Mouse (Mus musculus): ENCODE measurements around the gene Ebp. TPM values are rescaled to one million over a fixed set of nuclear protein-coding genes. Genes with fewer than 3 reads are reported as not detected.

Ebp gene
- total RNA-seq, 1 experiment from 2014 or later, result 59.0 TPM

DNA sequence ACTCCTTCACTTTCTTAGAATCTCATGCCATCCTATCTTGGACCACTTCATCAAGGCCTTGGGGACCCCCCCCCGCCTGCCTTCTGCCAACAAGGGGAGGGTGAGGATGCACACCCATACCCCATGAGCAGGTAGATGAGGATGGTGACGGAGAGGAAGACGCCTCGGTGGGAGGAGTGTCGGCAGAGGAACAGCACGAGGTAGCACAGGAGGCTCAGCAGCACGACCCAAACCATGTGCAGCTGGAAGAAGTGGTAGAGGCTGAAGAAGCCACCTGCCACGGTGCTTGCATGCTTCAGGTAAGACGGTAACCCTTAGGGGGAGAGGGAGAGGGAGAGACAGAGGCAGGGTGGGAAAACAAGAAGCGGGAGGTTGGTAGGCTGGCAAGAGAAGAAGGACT lies 10.8 kb upstream of the Ebp start:
- no peak for ATAC-seq (replicated peaks in 1 of 2; ENCODE audit: insufficient read depth in 1 of 2, low FRiP score in 2 of 2, low TSS enrichment in 1 of 2, low read depth in 1 of 2, poor library complexity in 2 of 2, severe bottlenecking in 2 of 2)

DNA sequence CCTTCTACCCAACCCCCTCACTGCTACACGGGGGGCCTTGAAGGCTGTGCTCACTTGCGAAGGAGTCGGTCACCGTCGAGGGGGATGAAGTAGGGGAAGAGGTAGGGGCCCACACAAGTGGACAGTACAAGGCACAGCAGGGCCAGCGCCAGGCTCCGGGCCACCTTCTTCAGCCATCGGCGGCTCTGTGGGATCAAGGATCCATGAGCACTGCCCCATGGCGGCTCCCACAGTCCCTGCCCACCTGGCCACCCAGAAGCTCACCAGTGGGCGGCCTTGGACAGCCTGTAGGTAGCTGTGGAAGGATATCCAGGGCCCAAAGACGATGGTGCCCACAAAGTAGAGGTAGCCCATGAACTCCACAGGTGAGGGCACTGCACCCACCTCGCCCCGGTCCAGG lies 9.8 kb upstream of the Ebp start:
- ATAC-seq (replicated peaks in 1 of 2; ENCODE audit: insufficient read depth in 1 of 2, low FRiP score in 2 of 2, low TSS enrichment in 1 of 2, low read depth in 1 of 2, poor library complexity in 2 of 2, severe bottlenecking in 2 of 2), result no peak

- ATAC-seq (replicated peaks in 1 of 2; ENCODE audit: insufficient read depth in 1 of 2, low FRiP score in 2 of 2, low TSS enrichment in 1 of 2, low read depth in 1 of 2, poor library complexity in 2 of 2, severe bottlenecking in 2 of 2), result peak; percentile 97 to 100
Observed at GRCm38 (mm10) chrX:8192640-8193418, 483 bp downstream of the Ebp start.

GRCm38 (mm10) chrX:8192126-8192639 lies 1.1 kb downstream of the Ebp start:
- peak; percentile 5 to 49; a peak in 2 of 4 replicates for ATAC-seq (replicated peaks in 1 of 2; ENCODE audit: insufficient read depth in 1 of 2, low FRiP score in 2 of 2, low TSS enrichment in 1 of 2, low read depth in 1 of 2, poor library complexity in 2 of 2, severe bottlenecking in 2 of 2)

- no peak for ATAC-seq (replicated peaks in 1 of 2; ENCODE audit: insufficient read depth in 1 of 2, low FRiP score in 2 of 2, low TSS enrichment in 1 of 2, low read depth in 1 of 2, poor library complexity in 2 of 2, severe bottlenecking in 2 of 2)
Observed at GRCm38 (mm10) chrX:8182871-8183540, 10.3 kb downstream of the Ebp start.

- ATAC-seq (replicated peaks in 1 of 2; ENCODE audit: insufficient read depth in 1 of 2, low FRiP score in 2 of 2, low TSS enrichment in 1 of 2, low read depth in 1 of 2, poor library complexity in 2 of 2, severe bottlenecking in 2 of 2), result no peak
Observed at GRCm38 (mm10) chrX:8179646-8180045, 13.7 kb downstream of the Ebp start.

DNA sequence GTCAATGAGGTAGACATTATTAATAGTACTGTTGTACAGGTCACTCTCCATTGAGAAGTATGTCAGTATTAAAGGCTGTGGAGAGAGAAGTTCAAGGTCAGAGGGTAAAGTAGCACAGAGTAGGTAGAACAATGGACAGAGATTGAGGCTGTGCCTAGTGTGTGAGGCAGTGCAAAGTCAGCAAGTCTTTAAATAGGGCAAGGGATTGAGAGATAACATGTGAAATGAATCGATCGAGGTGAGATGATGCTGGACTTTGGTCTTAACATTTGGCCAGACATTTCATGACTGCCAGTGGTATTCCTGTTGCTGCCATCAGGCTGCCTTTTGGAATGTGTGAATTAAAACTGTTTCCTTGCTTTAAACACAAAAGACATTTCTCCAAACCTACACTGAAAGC lies 14.4 kb downstream of the Ebp start:
- no peak for ATAC-seq (replicated peaks in 1 of 2; ENCODE audit: insufficient read depth in 1 of 2, low FRiP score in 2 of 2, low TSS enrichment in 1 of 2, low read depth in 1 of 2, poor library complexity in 2 of 2, severe bottlenecking in 2 of 2)

- ATAC-seq (replicated peaks in 1 of 2; ENCODE audit: insufficient read depth in 1 of 2, low FRiP score in 2 of 2, low TSS enrichment in 1 of 2, low read depth in 1 of 2, poor library complexity in 2 of 2, severe bottlenecking in 2 of 2), result peak; percentile 83 to 93
Observed at GRCm38 (mm10) chrX:8175504-8176385, 17.6 kb downstream of the Ebp start, which contains the start of gene Tbc1d25. TSS of gene Tbc1d25 (minus strand) at chrX:8176181.

GRCm38 (mm10) chrX:8175169-8175503 lies 18.2 kb downstream of the Ebp start:
- peak in 1 of 2 experiments; percentile 68; a peak in 2 of 4 replicates for ATAC-seq (replicated peaks in 1 of 2; ENCODE audit: insufficient read depth in 1 of 2, low FRiP score in 2 of 2, low TSS enrichment in 1 of 2, low read depth in 1 of 2, poor library complexity in 2 of 2, severe bottlenecking in 2 of 2)

GRCm38 (mm10) chrX:8167716-8168647 lies 25.3 kb downstream of the Ebp start:
- ATAC-seq (replicated peaks in 1 of 2; ENCODE audit: insufficient read depth in 1 of 2, low FRiP score in 2 of 2, low TSS enrichment in 1 of 2, low read depth in 1 of 2, poor library complexity in 2 of 2, severe bottlenecking in 2 of 2), result peak; percentile 65 to 86

DNA sequence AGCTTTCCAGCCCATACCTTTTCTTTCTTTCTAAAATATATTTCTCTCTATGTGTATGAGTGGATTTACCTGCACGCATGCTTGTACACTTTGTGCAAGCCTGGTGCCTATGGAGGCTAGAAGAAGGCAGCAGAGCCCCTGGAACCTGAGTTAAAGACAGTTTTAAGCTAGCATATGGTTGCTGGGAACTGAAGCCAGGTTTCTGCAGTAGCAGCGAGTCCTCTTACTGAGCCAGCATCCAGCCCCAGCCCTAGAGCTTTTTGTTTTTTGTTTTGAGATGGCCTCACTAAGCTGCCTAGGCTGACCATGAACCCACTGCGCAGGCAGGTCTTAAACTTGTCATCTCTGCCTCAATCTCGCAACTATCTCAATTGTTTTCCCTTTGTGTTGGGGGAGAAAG lies 28.8 kb downstream of the Ebp start:
- no peak for ATAC-seq (replicated peaks in 1 of 2; ENCODE audit: insufficient read depth in 1 of 2, low FRiP score in 2 of 2, low TSS enrichment in 1 of 2, low read depth in 1 of 2, poor library complexity in 2 of 2, severe bottlenecking in 2 of 2)

DNA sequence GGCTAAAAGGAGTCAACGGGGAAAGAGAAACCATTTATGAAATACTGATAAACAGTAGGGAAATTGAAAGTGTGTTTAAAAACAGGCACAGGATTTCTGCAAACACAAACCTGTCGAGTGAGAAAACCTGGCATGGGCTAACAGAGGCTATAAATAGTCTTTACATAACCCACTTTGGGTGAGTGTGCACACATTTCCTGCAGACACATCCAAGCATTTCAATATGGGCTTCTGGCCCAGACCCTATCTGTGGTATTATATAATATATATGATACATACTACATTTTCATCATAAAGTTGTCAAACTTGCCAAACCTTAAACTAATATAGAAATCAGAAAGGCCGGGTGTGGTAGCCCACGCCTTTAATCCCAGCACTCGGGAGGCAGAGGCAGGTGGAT lies 30.2 kb downstream of the Ebp start:
- ATAC-seq (replicated peaks in 1 of 2; ENCODE audit: insufficient read depth in 1 of 2, low FRiP score in 2 of 2, low TSS enrichment in 1 of 2, low read depth in 1 of 2, poor library complexity in 2 of 2, severe bottlenecking in 2 of 2), result no peak

- ATAC-seq (replicated peaks in 1 of 2; ENCODE audit: insufficient read depth in 1 of 2, low FRiP score in 2 of 2, low TSS enrichment in 1 of 2, low read depth in 1 of 2, poor library complexity in 2 of 2, severe bottlenecking in 2 of 2), result peak; percentile 91
Observed at GRCm38 (mm10) chrX:8145153-8145991, 47.9 kb downstream of the Ebp start, which contains the start of gene Rbm3. TSS of gene Rbm3 (minus strand) at chrX:8145880.

DNA sequence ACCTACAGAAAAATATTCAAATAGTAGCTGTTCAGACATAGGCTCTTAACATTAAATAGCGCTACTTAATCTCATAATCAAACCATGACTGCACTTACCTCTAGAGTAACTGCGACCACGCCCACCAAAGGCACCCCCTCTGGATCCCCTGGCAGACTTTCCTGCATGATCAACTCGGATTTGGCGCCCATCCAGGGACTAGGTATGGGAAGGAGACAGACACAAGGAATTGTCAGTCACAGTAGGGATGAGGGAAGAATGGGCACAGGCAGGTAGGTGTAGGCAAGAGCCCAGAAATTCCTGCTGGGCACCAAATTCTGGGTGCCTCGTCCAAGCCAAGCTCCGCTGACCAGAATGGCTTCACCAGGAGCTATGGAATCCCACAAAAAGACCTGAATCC lies 49.6 kb downstream of the Ebp start:
- ATAC-seq (replicated peaks in 1 of 2; ENCODE audit: insufficient read depth in 1 of 2, low FRiP score in 2 of 2, low TSS enrichment in 1 of 2, low read depth in 1 of 2, poor library complexity in 2 of 2, severe bottlenecking in 2 of 2), result no peak

DNA sequence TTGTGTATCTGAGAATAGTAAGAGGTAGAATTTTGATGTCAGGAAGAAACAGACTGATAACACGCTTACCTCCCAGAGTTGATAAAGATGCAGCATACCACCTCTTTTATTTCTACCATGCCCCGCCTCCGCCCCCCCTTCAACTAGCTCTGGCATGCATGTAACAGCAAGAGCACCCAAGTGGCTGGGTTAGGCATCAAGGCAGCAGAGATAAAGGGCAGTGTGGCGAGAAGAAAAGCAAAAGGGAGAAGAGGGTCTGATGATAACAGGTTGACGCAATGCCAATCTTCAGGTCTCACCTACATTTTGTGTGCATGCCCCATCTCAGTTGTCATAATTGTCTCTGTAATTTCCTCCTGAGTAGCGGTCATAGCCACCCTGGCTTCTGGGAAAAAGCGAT lies 50.4 kb downstream of the Ebp start:
- no peak for ATAC-seq (replicated peaks in 1 of 2; ENCODE audit: insufficient read depth in 1 of 2, low FRiP score in 2 of 2, low TSS enrichment in 1 of 2, low read depth in 1 of 2, poor library complexity in 2 of 2, severe bottlenecking in 2 of 2)

- no peak for ATAC-seq (replicated peaks in 1 of 2; ENCODE audit: insufficient read depth in 1 of 2, low FRiP score in 2 of 2, low TSS enrichment in 1 of 2, low read depth in 1 of 2, poor library complexity in 2 of 2, severe bottlenecking in 2 of 2)
Observed at GRCm38 (mm10) chrX:8141058-8141457, 52.3 kb downstream of the Ebp start.
